Mouse (Mus musculus): ENCODE data around the gene Olfr199.
"Not testable (repeated sequence)": the region's sequence is repeated elsewhere in the genome, so short reads cannot be mapped to it uniquely, and the experiment has no call there.

- not testable (repeated sequence) for TF ChIP-seq CTCF, EP300 (IDR thresholded peaks at IDR 0.05; ENCODE audit: low read depth)
These were observed 16.1 kb downstream of the Olfr199 start, which contains the start of gene Olfr198 for GRCm38 (mm10) chr16:59203433-59203832.

Measured in liver, embryonic 14.5 days (tissue).